33 mouse cellular contexts compared by ENCODE assay signal in genomic region chr8:13436052-13436451, GRCm38 (mm10). TPM values are rescaled to one million over a fixed set of nuclear protein-coding genes. Genes with fewer than 3 reads are reported as not detected.
A peak's percentile ranks its signal among the peaks of the same experiment; 100 is the strongest.
DNase-seq lines count a peak whose midpoint lies in the region; ATAC-seq and TF ChIP-seq lines count a peak whose summit lies in the region.
"Had no signal": no experiment of that assay in that cellular context is flagged by ENCODE, and none has a peak within 500 bp of the region (broad histone marks: within the 10 kb centered on the region; RNA-seq: fewer than 3 reads in every experiment).

No protein-coding gene starts in this region.

- no peaks in the 10 kb centered on the region for H3K9me3 ChIP-seq in heart, embryonic 13.5 days
- H3K9me3 ChIP-seq in heart, embryonic 11.5 days (replicated peaks; ENCODE audit: control insufficient read depth, low read length): no peaks in the 10 kb centered on the region
- no peaks in the 10 kb centered on the region for H3K9me3 ChIP-seq in hindbrain, postnatal 0 days (ENCODE audit: low read length)
- H3K9me3 ChIP-seq in hindbrain, embryonic 11.5 days (ENCODE audit: control insufficient read depth, low read length): no peaks in the 10 kb centered on the region
- no peaks in the 10 kb centered on the region for H3K9me3 ChIP-seq in midbrain, embryonic 13.5 days
- H3K9me3 ChIP-seq in midbrain, embryonic 14.5 days (ENCODE audit: control insufficient read depth, low read length): no peaks in the 10 kb centered on the region
- H3K9me3 ChIP-seq in stomach, embryonic 16.5 days (replicated peaks; ENCODE audit: control insufficient read depth, low read length): no peaks in the 10 kb centered on the region
- H3K9me3 ChIP-seq: forebrain, embryonic 10.5 days; G1E; hindbrain, embryonic 15.5 days; midbrain, embryonic 12.5 days had no signal

- no peak overlapping the region for H3K9ac ChIP-seq in heart, embryonic 13.5 days
- H3K9ac ChIP-seq in heart, embryonic 11.5 days (ENCODE audit: low read depth, low read length): no peak overlapping the region
- no peak overlapping the region for H3K9ac ChIP-seq in hindbrain, postnatal 0 days (replicated peaks; ENCODE audit: low read length)
- no peak overlapping the region for H3K9ac ChIP-seq in hindbrain, embryonic 11.5 days (ENCODE audit: low read depth, low read length)
- 0 out of 2 replicates have a peak overlapping the region, but pooled peaks have one; percentile 12 for H3K9ac ChIP-seq in midbrain, embryonic 13.5 days (replicated peaks)
- no peak overlapping the region for H3K9ac ChIP-seq in midbrain, embryonic 14.5 days (replicated peaks; ENCODE audit: low read length)
- no peak overlapping the region for H3K9ac ChIP-seq in stomach, embryonic 16.5 days (ENCODE audit: low read length)
- H3K9ac ChIP-seq: hindbrain, embryonic 15.5 days; liver, embryonic 14.5 days; lung, embryonic 14.5 days; midbrain, embryonic 12.5 days had no signal

- no peak for DNase-seq in hindbrain, postnatal 0 days (ENCODE audit: low spot score)
- no peak for DNase-seq in hindbrain, embryonic 11.5 days (ENCODE audit: low spot score)
- DNase-seq in midbrain, embryonic 14.5 days: no peak
- DNase-seq in left cerebral cortex, adult 2 months (ENCODE audit: extremely low spot score in 1 of 2, low spot score in 2 of 2): no peak
- DNase-seq: adrenal gland, postnatal 36 days; B cell, adult 2 months; cerebellum, adult 11 months; cerebellum, adult 9-11 months; gastrocnemius, postnatal 25 days; lung, embryonic 14.5 days; right cerebral cortex, adult 18-20 months had no signal

- intact Hi-C loops in left cerebral cortex, adult 2 months (cut with DNase I): no loop called here

- no peak overlapping the region for H3K27ac ChIP-seq in heart, embryonic 13.5 days (replicated peaks)
- H3K27ac ChIP-seq in heart, embryonic 11.5 days (ENCODE audit: low read depth, low read length): no peak overlapping the region
- H3K27ac ChIP-seq in hindbrain, postnatal 0 days: no peak overlapping the region
- no peak overlapping the region for H3K27ac ChIP-seq in hindbrain, embryonic 11.5 days (ENCODE audit: low read depth, low read length)
- no peak overlapping the region for H3K27ac ChIP-seq in midbrain, embryonic 13.5 days
- H3K27ac ChIP-seq in midbrain, embryonic 14.5 days (replicated peaks; ENCODE audit: low read depth, low read length): no peak overlapping the region
- no peak overlapping the region for H3K27ac ChIP-seq in stomach, embryonic 16.5 days (ENCODE audit: low read length)
- no peak overlapping the region for H3K27ac ChIP-seq in left cerebral cortex, adult 2 months
- H3K27ac ChIP-seq: forebrain, embryonic 10.5 days; hindbrain, embryonic 15.5 days; liver, embryonic 14.5 days; midbrain, embryonic 12.5 days had no signal

- no peaks in the 10 kb centered on the region for H3K36me3 ChIP-seq in heart, embryonic 13.5 days
- H3K36me3 ChIP-seq in heart, embryonic 11.5 days (ENCODE audit: control insufficient read depth, insufficient read depth, low read length): no peaks in the 10 kb centered on the region
- H3K36me3 ChIP-seq in hindbrain, postnatal 0 days (ENCODE audit: insufficient read depth, low read length): no peaks in the 10 kb centered on the region
- H3K36me3 ChIP-seq in hindbrain, embryonic 11.5 days (ENCODE audit: control insufficient read depth, insufficient read depth, low read length): no peaks in the 10 kb centered on the region
- H3K36me3 ChIP-seq in midbrain, embryonic 13.5 days: no peaks in the 10 kb centered on the region
- no peaks in the 10 kb centered on the region for H3K36me3 ChIP-seq in midbrain, embryonic 14.5 days (ENCODE audit: control insufficient read depth, insufficient read depth, low read length)
- H3K36me3 ChIP-seq in stomach, embryonic 16.5 days (ENCODE audit: control insufficient read depth, insufficient read depth, low read length): no peaks in the 10 kb centered on the region
- H3K36me3 ChIP-seq: forebrain, embryonic 10.5 days; G1E; hindbrain, embryonic 15.5 days; midbrain, embryonic 12.5 days had no signal

- no peak for ATAC-seq in heart, embryonic 13.5 days (ENCODE audit: extremely low read depth, insufficient number of reproducible peaks, low FRiP score, low TSS enrichment)
- ATAC-seq in heart, embryonic 11.5 days (replicated peaks; ENCODE audit: insufficient number of reproducible peaks, low FRiP score, low TSS enrichment): no peak
- no peak for ATAC-seq in hindbrain, postnatal 0 days
- no peak for ATAC-seq in hindbrain, embryonic 11.5 days (ENCODE audit: low FRiP score)
- no peak for ATAC-seq in midbrain, embryonic 13.5 days
- ATAC-seq in midbrain, embryonic 14.5 days (ENCODE audit: low FRiP score, low TSS enrichment): no peak
- ATAC-seq in stomach, embryonic 16.5 days (ENCODE audit: insufficient read depth, low FRiP score): no peak
- ATAC-seq: forebrain, embryonic 16.5 days; intestine, postnatal 0 days; Patski had no signal

- 14% methylated on average over 8 of the region's 8 CpGs for WGBS in heart, embryonic 13.5 days
- 15% methylated on average over 8 of the region's 8 CpGs for WGBS in heart, embryonic 11.5 days (ENCODE audit: insufficient replicate concordance)
- WGBS in hindbrain, postnatal 0 days: 17% methylated on average over 8 of the region's 8 CpGs
- WGBS in hindbrain, embryonic 11.5 days: 19% methylated on average over 8 of the region's 8 CpGs
- WGBS in midbrain, embryonic 13.5 days: 5% methylated on average over 8 of the region's 8 CpGs
- WGBS in midbrain, embryonic 14.5 days: 6% methylated on average over 8 of the region's 8 CpGs
- WGBS in stomach, embryonic 16.5 days: 10% methylated on average over 8 of the region's 8 CpGs

- H3K4me1 ChIP-seq in heart, embryonic 13.5 days: no peaks in the 10 kb centered on the region
- no peaks in the 10 kb centered on the region for H3K4me1 ChIP-seq in heart, embryonic 11.5 days (ENCODE audit: control insufficient read depth, insufficient read depth, low read length)
- H3K4me1 ChIP-seq in hindbrain, postnatal 0 days (ENCODE audit: insufficient read depth, low read length): no peaks in the 10 kb centered on the region
- H3K4me1 ChIP-seq in hindbrain, embryonic 11.5 days (replicated peaks; ENCODE audit: control insufficient read depth, insufficient read depth, low read length): no peaks in the 10 kb centered on the region
- peaks cover 10% of the 10 kb centered on the region for H3K4me1 ChIP-seq in midbrain, embryonic 13.5 days (replicated peaks)
- no peaks in the 10 kb centered on the region for H3K4me1 ChIP-seq in midbrain, embryonic 14.5 days (ENCODE audit: control insufficient read depth, insufficient read depth, low read length)
- H3K4me1 ChIP-seq in stomach, embryonic 16.5 days (ENCODE audit: control insufficient read depth, insufficient read depth, low read length): no peaks in the 10 kb centered on the region

- 0 out of 2 replicates have a peak overlapping the region, but pooled peaks have one; percentile 2 for H3K4me3 ChIP-seq in heart, embryonic 13.5 days
- no peak overlapping the region for H3K4me3 ChIP-seq in heart, embryonic 11.5 days (ENCODE audit: low read depth, low read length)
- peak overlapping the region; percentile 8; the same call in 1 of the 2 replicates for H3K4me3 ChIP-seq in hindbrain, postnatal 0 days (ENCODE audit: low read length)
- no peak overlapping the region for H3K4me3 ChIP-seq in hindbrain, embryonic 11.5 days (ENCODE audit: low read depth, low read length)
- H3K4me3 ChIP-seq in midbrain, embryonic 13.5 days (replicated peaks): no peak overlapping the region
- H3K4me3 ChIP-seq in midbrain, embryonic 14.5 days (replicated peaks; ENCODE audit: low read depth, low read length): no peak overlapping the region
- H3K4me3 ChIP-seq in stomach, embryonic 16.5 days (replicated peaks; ENCODE audit: low read length): peak overlapping the region; percentile 7; the same call in 1 of the 2 replicates
- no peak overlapping the region for H3K4me3 ChIP-seq in left cerebral cortex, adult 2 months
- H3K4me3 ChIP-seq: hindbrain, embryonic 15.5 days; midbrain, embryonic 12.5 days had no signal

- H3K27me3 ChIP-seq in heart, embryonic 13.5 days (replicated peaks): peaks cover 51% of the 10 kb centered on the region
- H3K27me3 ChIP-seq in heart, embryonic 11.5 days (ENCODE audit: control insufficient read depth, insufficient read depth, low read length): peaks cover 35% of the 10 kb centered on the region
- H3K27me3 ChIP-seq in hindbrain, postnatal 0 days (ENCODE audit: insufficient read depth, low read length): peaks cover 16% of the 10 kb centered on the region; the same call in 1 of the 2 replicates
- peaks cover 13% of the 10 kb centered on the region for H3K27me3 ChIP-seq in hindbrain, embryonic 11.5 days (ENCODE audit: control insufficient read depth, insufficient read depth, low read length)
- H3K27me3 ChIP-seq in midbrain, embryonic 13.5 days: peaks cover 35% of the 10 kb centered on the region
- 0 out of 2 replicates have a peak, but pooled peaks cover 7% of the 10 kb centered on the region for H3K27me3 ChIP-seq in midbrain, embryonic 14.5 days (ENCODE audit: control insufficient read depth, insufficient read depth, low read length)
- peaks cover 17% of the 10 kb centered on the region; the same call in 1 of the 2 replicates for H3K27me3 ChIP-seq in stomach, embryonic 16.5 days (ENCODE audit: control insufficient read depth, insufficient read depth, low read length)

- 0 out of 2 replicates have a peak overlapping the region, but pooled peaks have one; percentile 16 for H3K4me2 ChIP-seq in heart, embryonic 13.5 days
- no peak overlapping the region for H3K4me2 ChIP-seq in heart, embryonic 11.5 days
- peak overlapping the region; percentile 21; the same call in 1 of the 2 replicates for H3K4me2 ChIP-seq in hindbrain, postnatal 0 days (ENCODE audit: low read depth, low read length)
- H3K4me2 ChIP-seq in hindbrain, embryonic 11.5 days (replicated peaks; ENCODE audit: low read depth, low read length): no peak overlapping the region
- H3K4me2 ChIP-seq in midbrain, embryonic 13.5 days (replicated peaks): no peak overlapping the region
- no peak overlapping the region for H3K4me2 ChIP-seq in midbrain, embryonic 14.5 days (ENCODE audit: low read length)
- H3K4me2 ChIP-seq in stomach, embryonic 16.5 days (ENCODE audit: low read depth, low read length): no peak overlapping the region
- H3K4me2 ChIP-seq: lung, embryonic 14.5 days had no signal

- no peak for TF ChIP-seq CTCF in hindbrain, postnatal 0 days (IDR thresholded peaks at IDR 0.05; ENCODE audit: low read depth)
- no peak for TF ChIP-seq CTCF in left cerebral cortex, adult 2 months (IDR thresholded peaks at IDR 0.05)

RNA-seq across cellular contexts. Expression of gene Tmem255b, which starts 1.1 kb away (rescaled TPM):
- 0.62 and 0.71 TPM in 2 replicates for polyA plus RNA-seq in heart, embryonic 13.5 days (2015; fragmentation: Nextera tagmentation; extraction: Ambion mirVana)
- 0.25 and 0.33 TPM in 2 replicates for polyA plus RNA-seq in heart, embryonic 11.5 days (2014; fragmentation: Nextera tagmentation; extraction: Ambion mirVana)
- total RNA-seq in hindbrain, postnatal 0 days (2014; rRNA removed): 1.6 and 5.9 TPM in 2 replicates
- 4.3 and 4.6 TPM in 2 replicates for polyA plus RNA-seq in hindbrain, postnatal 0 days (2015; fragmentation: Nextera tagmentation; extraction: Ambion mirVana)
- polyA plus RNA-seq in hindbrain, embryonic 11.5 days (2014; fragmentation: Nextera tagmentation; extraction: Ambion mirVana): not detected in 2 replicates
- not detected in 2 replicates for polyA plus RNA-seq in midbrain, embryonic 13.5 days (2015; fragmentation: Nextera tagmentation; extraction: Ambion mirVana)
- polyA plus RNA-seq in midbrain, embryonic 14.5 days (2014; fragmentation: Nextera tagmentation; extraction: Ambion mirVana): 0.29 TPM in 1 of 2 replicates, not detected in the other
- polyA plus RNA-seq in stomach, embryonic 16.5 days (2015; fragmentation: Nextera tagmentation; extraction: Ambion mirVana): 4.3 and 5.0 TPM in 2 replicates
- total RNA-seq in left cerebral cortex, adult 2 months (2021): 1 to 10 TPM; 3.6 to 5.9 TPM
- total RNA-seq: CH12.LX; common myeloid progenitor, adult 5-6 weeks; G1E; megakaryocyte, adult 5-6 weeks had no signal
- polyA plus RNA-seq: G1E; midbrain, embryonic 12.5 days had no signal

RNA-seq across cellular contexts. Expression of gene Grk1, which starts 31.2 kb away (rescaled TPM):
- not detected in 2 replicates for polyA plus RNA-seq in heart, embryonic 13.5 days (2015; fragmentation: Nextera tagmentation; extraction: Ambion mirVana)
- 0.04 and 0.06 TPM in 2 replicates for polyA plus RNA-seq in heart, embryonic 11.5 days (2014; fragmentation: Nextera tagmentation; extraction: Ambion mirVana)
- total RNA-seq in hindbrain, postnatal 0 days (2014; rRNA removed): not detected in 2 replicates
- polyA plus RNA-seq in hindbrain, postnatal 0 days (2015; fragmentation: Nextera tagmentation; extraction: Ambion mirVana): not detected in 2 replicates
- 0.03 TPM in 1 of 2 replicates, not detected in the other for polyA plus RNA-seq in hindbrain, embryonic 11.5 days (2014; fragmentation: Nextera tagmentation; extraction: Ambion mirVana)
- 0.04 TPM in 1 of 2 replicates, not detected in the other for polyA plus RNA-seq in midbrain, embryonic 13.5 days (2015; fragmentation: Nextera tagmentation; extraction: Ambion mirVana)
- not detected in 2 replicates for polyA plus RNA-seq in midbrain, embryonic 14.5 days (2014; fragmentation: Nextera tagmentation; extraction: Ambion mirVana)
- 0.02 TPM in 1 of 2 replicates, not detected in the other for polyA plus RNA-seq in stomach, embryonic 16.5 days (2015; fragmentation: Nextera tagmentation; extraction: Ambion mirVana)
- total RNA-seq in left cerebral cortex, adult 2 months (2021): not detected
- total RNA-seq: adrenal gland, adult 18-20 months; adrenal gland, postnatal 36 days; CH12.LX; common myeloid progenitor, adult 5-6 weeks; left cerebral cortex, postnatal 36 days had no signal
- polyA plus RNA-seq: forebrain, embryonic 16.5 days; hindbrain, embryonic 15.5 days; intestine, postnatal 0 days; lung, embryonic 14.5 days; neural tube, embryonic 11.5 days; Patski had no signal

RNA-seq across cellular contexts. Expression of gene Atp4b, which starts 39.4 kb away (rescaled TPM):
- 0.13 TPM in 1 of 2 replicates, not detected in the other for polyA plus RNA-seq in heart, embryonic 13.5 days (2015; fragmentation: Nextera tagmentation; extraction: Ambion mirVana)
- 0.21 TPM in 1 of 2 replicates, not detected in the other for polyA plus RNA-seq in heart, embryonic 11.5 days (2014; fragmentation: Nextera tagmentation; extraction: Ambion mirVana)
- total RNA-seq in hindbrain, postnatal 0 days (2014; rRNA removed): not detected in 2 replicates
- polyA plus RNA-seq in hindbrain, postnatal 0 days (2015; fragmentation: Nextera tagmentation; extraction: Ambion mirVana): not detected in 2 replicates
- polyA plus RNA-seq in hindbrain, embryonic 11.5 days (2014; fragmentation: Nextera tagmentation; extraction: Ambion mirVana): 0.11 TPM in 1 of 2 replicates, not detected in the other
- polyA plus RNA-seq in midbrain, embryonic 13.5 days (2015; fragmentation: Nextera tagmentation; extraction: Ambion mirVana): not detected in 2 replicates
- polyA plus RNA-seq in midbrain, embryonic 14.5 days (2014; fragmentation: Nextera tagmentation; extraction: Ambion mirVana): not detected in 2 replicates
- 59.5 and 89.0 TPM in 2 replicates for polyA plus RNA-seq in stomach, embryonic 16.5 days (2015; fragmentation: Nextera tagmentation; extraction: Ambion mirVana)
- total RNA-seq in left cerebral cortex, adult 2 months (2021): not detected
- total RNA-seq: CH12.LX; common myeloid progenitor, adult 5-6 weeks; gastrocnemius, postnatal 25 days; heart, postnatal 14 days; left cerebral cortex, postnatal 36 days; megakaryocyte, adult 5-6 weeks had no signal
- polyA plus RNA-seq: embryonic facial prominence, embryonic 11.5 days; forebrain, embryonic 16.5 days; G1E; hindbrain, embryonic 15.5 days; intestine, postnatal 0 days; limb, embryonic 14.5 days; liver, embryonic 14.5 days; lung, embryonic 14.5 days; midbrain, embryonic 12.5 days; neural tube, embryonic 11.5 days; Patski; urinary bladder, adult 2 months had no signal

RNA-seq across cellular contexts. Expression of gene Gas6, which starts 58.2 kb away (rescaled TPM):
- 101 and 110 TPM in 2 replicates for polyA plus RNA-seq in heart, embryonic 13.5 days (2015; fragmentation: Nextera tagmentation; extraction: Ambion mirVana)
- polyA plus RNA-seq in heart, embryonic 11.5 days (2014; fragmentation: Nextera tagmentation; extraction: Ambion mirVana): 12.4 and 17.7 TPM in 2 replicates
- total RNA-seq in hindbrain, postnatal 0 days (2014; rRNA removed): 89.0 and 91.2 TPM in 2 replicates
- 77.9 and 78.4 TPM in 2 replicates for polyA plus RNA-seq in hindbrain, postnatal 0 days (2015; fragmentation: Nextera tagmentation; extraction: Ambion mirVana)
- polyA plus RNA-seq in hindbrain, embryonic 11.5 days (2014; fragmentation: Nextera tagmentation; extraction: Ambion mirVana): 5.9 and 9.8 TPM in 2 replicates
- polyA plus RNA-seq in midbrain, embryonic 13.5 days (2015; fragmentation: Nextera tagmentation; extraction: Ambion mirVana): 13.8 and 15.9 TPM in 2 replicates
- 17.7 and 19.2 TPM in 2 replicates for polyA plus RNA-seq in midbrain, embryonic 14.5 days (2014; fragmentation: Nextera tagmentation; extraction: Ambion mirVana)
- polyA plus RNA-seq in stomach, embryonic 16.5 days (2015; fragmentation: Nextera tagmentation; extraction: Ambion mirVana): 151 and 162 TPM in 2 replicates
- 10 to 100 TPM; 96.8 to 98.7 TPM for total RNA-seq in left cerebral cortex, adult 2 months (2021)
- total RNA-seq: CH12.LX, G1E had no signal
- polyA plus RNA-seq: G1E had no signal

Comparison
In these comparisons a context has a peak if more than half of its experiments do, and no peak if none do; other contexts are left out.
1. H3K4me2 ChIP-seq: peak in heart, embryonic 13.5 days (single experiment) and hindbrain, postnatal 0 days (single experiment); none in heart, embryonic 11.5 days (single experiment), hindbrain, embryonic 11.5 days (single experiment), midbrain, embryonic 13.5 days (single experiment), midbrain, embryonic 14.5 days (single experiment) and stomach, embryonic 16.5 days (single experiment).
2. H3K4me3 ChIP-seq: peak in heart, embryonic 13.5 days (single experiment), hindbrain, postnatal 0 days (single experiment) and stomach, embryonic 16.5 days (single experiment); none in heart, embryonic 11.5 days (single experiment), hindbrain, embryonic 11.5 days (single experiment), midbrain, embryonic 13.5 days (single experiment), midbrain, embryonic 14.5 days (single experiment) and left cerebral cortex, adult 2 months (single experiment).
3. RNA of gene Atp4b, which starts 39.4 kb away (polyA plus RNA-seq): 59.5 to 89.0 TPM in stomach, embryonic 16.5 days; 0.11 TPM in hindbrain, embryonic 11.5 days, 0.13 TPM in heart, embryonic 13.5 days, not detected in midbrain, embryonic 13.5 days, 0.21 TPM in heart, embryonic 11.5 days, not detected in hindbrain, postnatal 0 days and not detected in midbrain, embryonic 14.5 days; every median in the first group is over 10 times any median in the second.